Mouse (Mus musculus) lung, embryonic 15.5 days (tissue): ENCODE measurements at regions not wholly inside any gene's neighbourhood (a gene's known extent, or its start where the extent isn't known, plus 50 kb on each side); places are given as distances from the start of the nearest gene placed in this dataset.

ENCODE experiments used
- ATAC-seq: fragments of 200-750 bp; cut with Nextera tagmentation; 2 replicates; pipeline ENCODE4 v1.8.0; 2017; ENCODE audit warnings: moderate number of reproducible peaks, borderline replicate concordance; ENCODE audit not compliant: low FRiP score, low TSS enrichment; ENCODE audit errors: extremely low read depth
- H3K27ac ChIP-seq: fragments of 300-500 bp; sonication (generic); 2 replicates; pipeline ENCODE4 v1.5.1; 2015; ENCODE audit warnings: moderate library complexity, mild to moderate bottlenecking, inconsistent platforms
- H3K27me3 ChIP-seq: fragments of 300-500 bp; sonication (generic); 2 replicates; pipeline ENCODE4 v1.6.1; 2015; ENCODE audit warnings: inconsistent platforms
- H3K36me3 ChIP-seq: fragments of 300-500 bp; sonication (generic); 2 replicates; pipeline ENCODE4 v1.6.1; 2015; ENCODE audit warnings: inconsistent platforms
- H3K4me1 ChIP-seq: fragments of 300-500 bp; sonication (generic); 2 replicates; pipeline ENCODE4 v1.6.1; 2015; ENCODE audit warnings: inconsistent platforms
- H3K4me2 ChIP-seq: fragments of 300-500 bp; sonication (generic); 2 replicates; pipeline ENCODE4 v1.6.1; 2015; ENCODE audit warnings: inconsistent platforms, mild to moderate bottlenecking, moderate library complexity
- H3K4me3 ChIP-seq: fragments of 300-500 bp; sonication (generic); 2 replicates; pipeline ENCODE4 v1.5.1; 2015; ENCODE audit warnings: mild to moderate bottlenecking, inconsistent platforms
- H3K9ac ChIP-seq: fragments of 300-500 bp; sonication (generic); 2 replicates; pipeline ENCODE4 v1.6.1; 2015; ENCODE audit warnings: inconsistent platforms
- H3K9me3 ChIP-seq: fragments of 300-500 bp; sonication (generic); 2 replicates; pipeline ENCODE4 v1.6.1; 2016; ENCODE audit warnings: inconsistent platforms
- WGBS: fragments of 180-500 bp; shearing (Covaris S2); methylation state at CpG from one replicate; pipeline ENCODE4 v1.1.7; 2015; 5-methylcytosine and 5-hydroxymethylcytosine counted together

GRCm38 (mm10) chr10:106289951-106290350 is 180.2 kb upstream of the Ppfia2 start:
- no peaks in the 10 kb centered on the region for H3K36me3 ChIP-seq
- no peak overlapping the region for H3K9ac ChIP-seq
- no peak for ATAC-seq
- no peaks in the 10 kb centered on the region for H3K27me3 ChIP-seq
- no peak overlapping the region for H3K4me3 ChIP-seq
- no peaks in the 10 kb centered on the region for H3K9me3 ChIP-seq
- no peak overlapping the region for H3K27ac ChIP-seq
- H3K4me2 ChIP-seq: no peak overlapping the region
- no peaks in the 10 kb centered on the region for H3K4me1 ChIP-seq

DNA sequence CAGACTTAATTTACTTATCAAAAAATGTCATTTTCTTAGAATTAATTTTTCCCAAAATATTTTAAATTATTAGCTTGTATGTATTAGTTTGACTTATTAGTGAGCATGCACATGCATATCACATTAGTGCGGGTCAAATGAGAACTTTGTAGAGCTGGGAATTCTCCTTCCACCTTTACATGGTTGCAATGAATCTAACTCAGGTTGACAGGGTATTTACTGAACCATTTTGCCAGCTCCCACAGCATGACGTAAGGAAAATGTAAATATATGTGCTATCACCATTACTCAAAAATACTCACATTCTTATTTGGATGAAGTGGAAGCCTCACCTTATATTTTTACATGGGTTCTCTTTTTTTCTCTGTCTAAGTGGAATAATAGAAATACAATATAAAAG is 179.4 kb upstream of the Ppfia2 start:
- no peak overlapping the region for H3K27ac ChIP-seq
- H3K4me1 ChIP-seq: no peaks in the 10 kb centered on the region
- H3K9me3 ChIP-seq: no peaks in the 10 kb centered on the region
- 68% methylated on average over 2 of the region's 2 CpGs for WGBS
- no peak for ATAC-seq
- no peak overlapping the region for H3K4me2 ChIP-seq
- no peaks in the 10 kb centered on the region for H3K27me3 ChIP-seq
- H3K9ac ChIP-seq: no peak overlapping the region
- H3K36me3 ChIP-seq: no peaks in the 10 kb centered on the region
- H3K4me3 ChIP-seq: no peak overlapping the region

GRCm38 (mm10) chr10:106295501-106295900 is 174.6 kb upstream of the Ppfia2 start:
- no peak overlapping the region for H3K4me3 ChIP-seq
- no peak overlapping the region for H3K4me2 ChIP-seq
- no peak overlapping the region for H3K27ac ChIP-seq
- H3K27me3 ChIP-seq: no peaks in the 10 kb centered on the region
- no peaks in the 10 kb centered on the region for H3K36me3 ChIP-seq
- no peaks in the 10 kb centered on the region for H3K4me1 ChIP-seq
- no peak overlapping the region for H3K9ac ChIP-seq
- 67% methylated on average over 5 of the region's 5 CpGs for WGBS
- ATAC-seq: no peak
- no peaks in the 10 kb centered on the region for H3K9me3 ChIP-seq

GRCm38 (mm10) chr10:106335166-106335565 is 135.0 kb upstream of the Ppfia2 start:
- 80% methylated on average over 1 of the region's 1 CpGs for WGBS
- H3K4me3 ChIP-seq: no peak overlapping the region
- H3K27ac ChIP-seq: no peak overlapping the region
- no peak for ATAC-seq
- no peaks in the 10 kb centered on the region for H3K36me3 ChIP-seq
- H3K27me3 ChIP-seq: no peaks in the 10 kb centered on the region
- H3K9me3 ChIP-seq: no peaks in the 10 kb centered on the region
- no peak overlapping the region for H3K9ac ChIP-seq
- no peaks in the 10 kb centered on the region for H3K4me1 ChIP-seq
- no peak overlapping the region for H3K4me2 ChIP-seq

DNA sequence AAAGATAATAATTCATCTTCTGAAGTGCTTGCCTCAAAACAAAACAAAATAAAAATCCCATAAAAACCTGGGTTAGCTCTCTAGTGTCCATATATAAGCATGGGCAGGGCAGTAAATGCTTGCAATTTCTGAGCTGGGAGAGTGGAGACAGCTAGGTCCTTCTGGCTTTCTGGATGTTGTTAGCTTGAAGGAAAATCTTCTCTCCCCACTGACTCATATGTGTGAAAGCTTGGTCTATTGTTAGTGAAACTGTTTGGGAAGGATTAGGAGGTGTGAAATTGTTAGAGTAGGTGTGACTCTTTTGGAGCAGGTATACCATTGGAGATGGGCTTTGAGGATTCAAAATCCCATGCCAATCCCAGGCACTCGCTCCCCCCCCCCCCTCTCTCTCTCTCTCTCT is 118.5 kb upstream of the Ppfia2 start:
- Histone ChIP-seq H3K9ac (no peak overlapping the region), H3K4me1 (no peaks in the 10 kb centered on the region), H3K9me3 (no peaks in the 10 kb centered on the region), H3K4me2 (no peak overlapping the region), H3K36me3 (no peaks in the 10 kb centered on the region), H3K27me3 (no peaks in the 10 kb centered on the region), H3K27ac (no peak overlapping the region), H3K4me3 (no peak overlapping the region)
- WGBS: 80% methylated on average over 1 of the region's 1 CpGs
- no peak for ATAC-seq

- no peak overlapping the region for H3K4me2 ChIP-seq
- H3K4me3 ChIP-seq: no peak overlapping the region
- WGBS: 73% methylated on average over 1 of the region's 1 CpGs
Measured at GRCm38 (mm10) chr10:106375653-106376052, 94.5 kb upstream of the Ppfia2 start.

DNA sequence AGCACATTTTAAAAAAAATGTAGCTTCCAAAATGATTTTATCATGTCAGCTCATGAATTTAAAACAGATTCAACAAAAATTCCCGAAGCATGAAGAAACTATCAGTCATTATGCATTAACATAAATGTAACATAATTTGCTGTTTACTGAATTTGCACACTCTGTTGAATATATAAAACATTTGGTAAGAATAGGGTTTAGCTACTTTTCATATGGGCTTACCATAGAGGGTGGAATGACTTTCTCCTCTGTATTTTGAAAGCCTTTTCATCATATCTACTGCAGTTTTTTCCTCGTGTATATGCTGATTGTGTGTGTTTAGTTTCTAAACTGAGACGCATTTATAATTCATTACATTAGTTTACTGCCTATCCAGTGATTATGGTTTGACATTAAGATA is 94.0 kb upstream of the Ppfia2 start:
- no peak overlapping the region for H3K4me3 ChIP-seq
- no peak overlapping the region for H3K4me2 ChIP-seq
- H3K9me3 ChIP-seq: no peaks in the 10 kb centered on the region
- H3K27ac ChIP-seq: no peak overlapping the region
- no peak overlapping the region for H3K9ac ChIP-seq
- 48% methylated on average over 3 of the region's 3 CpGs for WGBS
- no peak for ATAC-seq
- no peaks in the 10 kb centered on the region for H3K36me3 ChIP-seq
- no peaks in the 10 kb centered on the region for H3K27me3 ChIP-seq
- H3K4me1 ChIP-seq: no peaks in the 10 kb centered on the region

More at GRCm38 (mm10) chr10:106375653-106376052, 94.5 kb upstream of the Ppfia2 start:
- ATAC-seq: no peak
- H3K27me3 ChIP-seq: no peaks in the 10 kb centered on the region
- H3K36me3 ChIP-seq: no peaks in the 10 kb centered on the region
- no peak overlapping the region for H3K9ac ChIP-seq
- H3K27ac ChIP-seq: no peak overlapping the region
- H3K9me3 ChIP-seq: no peaks in the 10 kb centered on the region
- H3K4me1 ChIP-seq: no peaks in the 10 kb centered on the region

GRCm38 (mm10) chr10:106380628-106381027 is 89.5 kb upstream of the Ppfia2 start:
- Histone ChIP-seq H3K27ac (no peak overlapping the region), H3K36me3 (no peaks in the 10 kb centered on the region), H3K4me1 (no peaks in the 10 kb centered on the region), H3K4me2 (no peak overlapping the region), H3K9me3 (no peaks in the 10 kb centered on the region), H3K27me3 (no peaks in the 10 kb centered on the region), H3K9ac (no peak overlapping the region), H3K4me3 (no peak overlapping the region)
- no peak for ATAC-seq
- 68% methylated on average over 2 of the region's 2 CpGs for WGBS

- Histone ChIP-seq H3K4me1 (no peaks in the 10 kb centered on the region), H3K27me3 (no peaks in the 10 kb centered on the region), H3K36me3 (no peaks in the 10 kb centered on the region), H3K27ac (no peak overlapping the region), H3K9me3 (no peaks in the 10 kb centered on the region), H3K9ac (no peak overlapping the region), H3K4me2 (no peak overlapping the region), H3K4me3 (no peak overlapping the region)
- ATAC-seq: no peak
- 62% methylated on average over 3 of the region's 3 CpGs for WGBS
Measured at GRCm38 (mm10) chr10:106408705-106409104, 61.4 kb upstream of the Ppfia2 start.

DNA sequence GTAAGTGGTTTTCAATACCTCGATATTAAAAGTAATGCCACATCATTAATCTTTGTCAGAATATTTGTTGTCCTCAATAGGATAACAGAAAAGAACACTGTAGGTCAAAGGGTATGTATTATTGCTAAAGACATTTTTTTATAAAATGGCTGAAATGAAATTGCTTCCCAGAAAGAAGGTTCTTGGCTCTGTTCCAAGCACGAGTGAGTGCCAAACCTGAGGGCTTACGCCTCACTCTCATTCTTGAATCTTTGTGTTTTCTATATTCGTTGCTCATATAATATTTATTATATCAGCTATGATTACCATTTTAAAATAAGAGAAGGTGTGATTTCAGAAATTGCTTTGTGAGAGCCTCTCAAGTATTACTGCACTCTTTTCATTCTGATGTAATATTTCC is 57.0 kb upstream of the Ppfia2 start:
- no peak for ATAC-seq
- H3K9ac ChIP-seq: no peak overlapping the region
- H3K4me2 ChIP-seq: no peak overlapping the region
- H3K9me3 ChIP-seq: no peaks in the 10 kb centered on the region
- H3K4me1 ChIP-seq: no peaks in the 10 kb centered on the region
- H3K36me3 ChIP-seq: no peaks in the 10 kb centered on the region
- H3K4me3 ChIP-seq: no peak overlapping the region
- H3K27ac ChIP-seq: no peak overlapping the region
- H3K27me3 ChIP-seq: no peaks in the 10 kb centered on the region
- 38% methylated on average over 4 of the region's 4 CpGs for WGBS

GRCm38 (mm10) chr10:106414990-106415389 is 55.1 kb upstream of the Ppfia2 start:
- no peak overlapping the region for H3K9ac ChIP-seq
- no peaks in the 10 kb centered on the region for H3K9me3 ChIP-seq
- H3K36me3 ChIP-seq: no peaks in the 10 kb centered on the region
- H3K4me1 ChIP-seq: no peaks in the 10 kb centered on the region
- no peak overlapping the region for H3K27ac ChIP-seq
- no peak for ATAC-seq
- H3K4me2 ChIP-seq: no peak overlapping the region
- H3K4me3 ChIP-seq: no peak overlapping the region
- 65% methylated on average over 1 of the region's 1 CpGs for WGBS
- no peaks in the 10 kb centered on the region for H3K27me3 ChIP-seq

- H3K36me3 ChIP-seq: no peaks in the 10 kb centered on the region
- ATAC-seq: no peak
- H3K9ac ChIP-seq: no peak overlapping the region
- H3K4me3 ChIP-seq: no peak overlapping the region
- H3K4me2 ChIP-seq: no peak overlapping the region
- no peak overlapping the region for H3K27ac ChIP-seq
- H3K27me3 ChIP-seq: no peaks in the 10 kb centered on the region
- no peaks in the 10 kb centered on the region for H3K4me1 ChIP-seq
- H3K9me3 ChIP-seq: no peaks in the 10 kb centered on the region
Measured at GRCm38 (mm10) chr10:106417156-106417555, 53.0 kb upstream of the Ppfia2 start.
